Mouse (Mus musculus) MEL (cell line): ENCODE measurements around the gene Rln3. TPM values are rescaled to one million over a fixed set of nuclear protein-coding genes. Genes with fewer than 3 reads are reported as not detected.

Source experiments
- DNase-seq: peaks from one replicate; pipeline ENCODE4 v3.0.0; 2011; ENCODE audit warnings: low read depth, low spot score
- H3K27ac ChIP-seq: 2 replicates; pipeline ENCODE4 v1.5.1; 2012; ENCODE audit warnings: low read depth, mild to moderate bottlenecking, control low read depth, low read length, moderate library complexity; ENCODE audit not compliant: control insufficient read depth
- H3K27me3 ChIP-seq, 2 experiments: fragments of 150-350 bp in 1 of 2; sonication (generic) in 1 of 2; 2 replicates each; pipeline ENCODE4 v1.6.1; 2012; ENCODE audit warnings: low read length in 2 of 2, mild to moderate bottlenecking in 2 of 2, improper control_type of control experiment in 1 of 2, moderate library complexity in 1 of 2; ENCODE audit not compliant: insufficient read depth in 2 of 2, control insufficient read depth in 1 of 2
- H3K36me3 ChIP-seq, 2 experiments: 2 replicates each; pipeline ENCODE4 v1.6.1; 2012 to 2014; ENCODE audit warnings: low read length in 2 of 2, improper control_type of control experiment in 1 of 2, inconsistent platforms in 1 of 2, mild to moderate bottlenecking in 1 of 2; ENCODE audit not compliant: insufficient read depth in 2 of 2, control insufficient read depth in 1 of 2
- H3K4me1 ChIP-seq, 2 experiments: fragments of 150-350 bp in 1 of 2; sonication (generic) in 1 of 2; 2 replicates each; pipeline ENCODE4 v1.6.1; 2012; ENCODE audit warnings: low read length in 2 of 2, improper control_type of control experiment in 1 of 2, mild to moderate bottlenecking in 1 of 2; ENCODE audit not compliant: insufficient read depth in 2 of 2, control insufficient read depth in 1 of 2
- H3K4me3 ChIP-seq, 2 experiments: fragments of 150-350 bp in 1 of 2; sonication (generic) in 1 of 2; 2 replicates each; pipeline ENCODE4 v1.5.1; 2012; ENCODE audit warnings: low read depth in 2 of 2, low read length in 2 of 2, mild to moderate bottlenecking in 2 of 2, moderate library complexity in 2 of 2, control low read depth in 1 of 2, improper control_type of control experiment in 1 of 2; ENCODE audit not compliant: control insufficient read depth in 1 of 2, insufficient read depth in 1 of 2
- H3K79me2 ChIP-seq: 2 replicates; pipeline ENCODE4 v1.6.1; 2012; ENCODE audit warnings: mild to moderate bottlenecking, low read length, moderate library complexity; ENCODE audit not compliant: control insufficient read depth, poor library complexity, insufficient read depth
- H3K9ac ChIP-seq: 2 replicates; pipeline ENCODE4 v1.6.1; 2012; ENCODE audit warnings: low read depth, mild to moderate bottlenecking, control low read depth, low read length, moderate library complexity; ENCODE audit not compliant: control insufficient read depth, poor library complexity, severe bottlenecking
- H3K9me3 ChIP-seq: fragments of 150-350 bp; sonication (generic); replicated peaks from 2 replicates; pipeline ENCODE4 v1.6.1; 2012; ENCODE audit warnings: mild to moderate bottlenecking, low read length, improper control_type of control experiment, moderate library complexity; ENCODE audit not compliant: insufficient read depth
- CTCF ChIP-seq, 3 experiments: IDR thresholded peaks in 2 of 3; conservative IDR thresholded peaks in 1 of 3; 2 replicates each; pipeline ENCODE4 v1.5.1; 2011 to 2012; ENCODE audit warnings: low read length in 3 of 3, low read depth in 2 of 3, mild to moderate bottlenecking in 2 of 3, improper control_type of control experiment in 1 of 3, inconsistent platforms in 1 of 3, mixed read lengths in 1 of 3, moderate library complexity in 1 of 3; ENCODE audit not compliant: control insufficient read depth in 1 of 3, insufficient read depth in 1 of 3, poor library complexity in 1 of 3, severe bottlenecking in 1 of 3
- E2F4 ChIP-seq: IDR thresholded peaks from 2 replicates; pipeline ENCODE4 v1.6.1; 2011; ENCODE audit warnings: low read depth, low read length, improper control_type of control experiment, borderline replicate concordance
- ETS1 ChIP-seq: IDR thresholded peaks from 2 replicates; pipeline ENCODE4 v1.6.1; 2012; ENCODE audit warnings: low read depth, mild to moderate bottlenecking, inconsistent platforms, low read length, improper control_type of control experiment, moderate library complexity
- GABPA ChIP-seq: IDR thresholded peaks from 2 replicates; pipeline ENCODE4 v1.6.1; 2012; ENCODE audit warnings: low read depth, mild to moderate bottlenecking, inconsistent platforms, low read length, improper control_type of control experiment, moderate library complexity
- HCFC1 ChIP-seq: IDR thresholded peaks from 2 replicates; pipeline ENCODE4 v1.6.1; 2012; ENCODE audit warnings: low read depth, mild to moderate bottlenecking, inconsistent platforms, low read length, improper control_type of control experiment, moderate library complexity
- JUND ChIP-seq: IDR thresholded peaks from 2 replicates; pipeline ENCODE4 v1.6.1; 2011; ENCODE audit warnings: low read depth, mild to moderate bottlenecking, improper control_type of control experiment, low read length
- KAT2A ChIP-seq: conservative IDR thresholded peaks from 2 replicates; pipeline ENCODE4 v1.6.1; 2012; ENCODE audit warnings: low read depth, low read length, improper control_type of control experiment, inconsistent platforms
- MAFK ChIP-seq: IDR thresholded peaks from 2 replicates; pipeline ENCODE4 v1.6.1; 2011; ENCODE audit warnings: low read depth, mild to moderate bottlenecking, low read length, improper control_type of control experiment, borderline replicate concordance
- MAX ChIP-seq: IDR thresholded peaks from 2 replicates; pipeline ENCODE4 v1.6.1; 2011; ENCODE audit warnings: low read length, improper control_type of control experiment
- MAZ ChIP-seq: IDR thresholded peaks from 2 replicates; pipeline ENCODE4 v1.6.1; 2012; ENCODE audit warnings: low read depth, mild to moderate bottlenecking, inconsistent platforms, low read length, improper control_type of control experiment
- MXI1 ChIP-seq: IDR thresholded peaks from 2 replicates; pipeline ENCODE4 v1.6.1; 2011; ENCODE audit warnings: mild to moderate bottlenecking, low read depth, low read length, improper control_type of control experiment
- MYC ChIP-seq: IDR thresholded peaks from 2 replicates; pipeline ENCODE4 v1.6.1; 2011; ENCODE audit warnings: low read depth, mild to moderate bottlenecking, low read length, improper control_type of control experiment, moderate library complexity
- NRF1 ChIP-seq: IDR thresholded peaks from 2 replicates; pipeline ENCODE4 v1.6.1; 2014; ENCODE audit warnings: low read depth, mild to moderate bottlenecking, inconsistent platforms, low read length, improper control_type of control experiment, moderate library complexity; ENCODE audit not compliant: poor library complexity, insufficient read depth, severe bottlenecking
- POLR2A ChIP-seq, 2 experiments: IDR thresholded peaks; 2 replicates each; pipeline ENCODE4 v1.6.1; 2011 to 2012; ENCODE audit warnings: low read length in 2 of 2, mild to moderate bottlenecking in 2 of 2, control low read depth in 1 of 2, improper control_type of control experiment in 1 of 2, low read depth in 1 of 2, moderate library complexity in 1 of 2; ENCODE audit not compliant: control insufficient read depth in 1 of 2, insufficient read depth in 1 of 2, poor library complexity in 1 of 2
- POLR2AphosphoS2 ChIP-seq: IDR thresholded peaks from 2 replicates; pipeline ENCODE4 v1.6.1; 2011; ENCODE audit warnings: low read length, improper control_type of control experiment
- RAD21 ChIP-seq: IDR thresholded peaks from 2 replicates; pipeline ENCODE4 v1.6.1; 2011; ENCODE audit warnings: mild to moderate bottlenecking, low read depth, low read length, improper control_type of control experiment
- RCOR1 ChIP-seq: IDR thresholded peaks from 2 replicates; pipeline ENCODE4 v1.6.1; 2012; ENCODE audit warnings: low read depth, mild to moderate bottlenecking, inconsistent platforms, low read length, improper control_type of control experiment
- SMC3 ChIP-seq: IDR thresholded peaks from 2 replicates; pipeline ENCODE4 v1.6.1; 2011; ENCODE audit warnings: low read depth, low read length, improper control_type of control experiment
- TBP ChIP-seq: IDR thresholded peaks from 2 replicates; pipeline ENCODE4 v1.8.0; 2011; ENCODE audit warnings: low read depth, low read length, improper control_type of control experiment
- UBTF ChIP-seq: IDR thresholded peaks from 2 replicates; pipeline ENCODE4 v1.6.1; 2012; ENCODE audit warnings: low read depth, mild to moderate bottlenecking, inconsistent platforms, low read length, improper control_type of control experiment, moderate library complexity, borderline replicate concordance; ENCODE audit not compliant: insufficient read depth
- USF1 ChIP-seq: IDR thresholded peaks from 2 replicates; pipeline ENCODE4 v1.6.1; 2014; ENCODE audit warnings: low read depth, mild to moderate bottlenecking, inconsistent platforms, low read length, improper control_type of control experiment, moderate library complexity
- USF2 ChIP-seq, 2 experiments: IDR thresholded peaks; 2 replicates each; pipeline ENCODE4 v1.6.1; 2011 to 2012; ENCODE audit warnings: improper control_type of control experiment in 2 of 2, low read length in 2 of 2, borderline replicate concordance in 1 of 2, inconsistent platforms in 1 of 2, low read depth in 1 of 2, mild to moderate bottlenecking in 1 of 2; ENCODE audit not compliant: insufficient read depth in 1 of 2
- ZKSCAN1 ChIP-seq: IDR thresholded peaks from 2 replicates; pipeline ENCODE4 v1.6.1; 2012; ENCODE audit warnings: low read depth, mild to moderate bottlenecking, inconsistent platforms, low read length, improper control_type of control experiment, moderate library complexity
- ZMIZ1 ChIP-seq: IDR thresholded peaks from 2 replicates; pipeline ENCODE4 v1.6.1; 2012; ENCODE audit warnings: low read depth, mild to moderate bottlenecking, inconsistent platforms, low read length, improper control_type of control experiment, moderate library complexity
- ZNF384 ChIP-seq: IDR thresholded peaks from 2 replicates; pipeline ENCODE4 v1.6.1; 2012; ENCODE audit warnings: low read depth, mild to moderate bottlenecking, inconsistent platforms, low read length, improper control_type of control experiment
- polyA plus RNA-seq, 2 experiments: library from polyadenylated mRNA; stranded (reverse) in 1 of 2; unstranded in 1 of 2; fragments of >175 nt in 1 of 2; fragments of >200 nt in 1 of 2; gene quantifications; 2 replicates each; pipeline versions ENCODE4 v1.2.1 to v1.2.4; 2012; ENCODE audit warnings: low replicate concordance in 2 of 2, low read depth in 1 of 2; ENCODE audit not compliant: insufficient read length in 2 of 2, insufficient read depth in 1 of 2, missing spikeins in 1 of 2
- total RNA-seq: library from RNA; depleted of rRNA; stranded (reverse); fragments of 300-350 nt; gene quantifications from 2 replicates; pipeline ENCODE4 v1.2.3, GENCODE M21; 2012

The Rln3 gene
- total and polyA plus RNA-seq, 3 experiments = not detected

- Histone ChIP-seq H3K36me3 (peaks cover 0 to 6% of the 10 kb centered on the region in 2 experiments; a peak in 1 of 4 replicates), H3K27ac (no peak overlapping the region), H3K27me3 (no peaks in the 10 kb centered on the region), H3K4me3 (no peak overlapping the region), H3K79me2 (peaks cover 10% of the 10 kb centered on the region), H3K9me3 (no peaks in the 10 kb centered on the region), H3K9ac (no peak overlapping the region), H3K4me1 (peaks cover 0 to 6% of the 10 kb centered on the region in 2 experiments; a peak in 3 of 4 replicates)
- DNase-seq = no peak
- TF ChIP-seq JUND = no peak
- no peak for TF ChIP-seq RCOR1
- no peak for TF ChIP-seq KAT2A
- TF ChIP-seq MAX = no peak
- TF ChIP-seq MAFK = no peak
- no peak for TF ChIP-seq MAZ
- TF ChIP-seq CTCF (IDR thresholded peaks at IDR 0.05 in 2 of 3, conservative IDR thresholded peaks at IDR 0.05 in 1 of 3; ENCODE audit: control insufficient read depth in 1 of 3, insufficient read depth in 1 of 3, low read depth in 2 of 3, low read length in 3 of 3, poor library complexity in 1 of 3, severe bottlenecking in 1 of 3) = no peak
- TF ChIP-seq ZNF384 = no peak
- no peak for TF ChIP-seq UBTF
- TF ChIP-seq E2F4 = no peak
- no peak for TF ChIP-seq POLR2A (IDR thresholded peaks at IDR 0.05; ENCODE audit: control insufficient read depth in 1 of 2, insufficient read depth in 1 of 2, low read depth in 1 of 2, low read length in 2 of 2, poor library complexity in 1 of 2)
- no peak for TF ChIP-seq ETS1
- TF ChIP-seq POLR2AphosphoS2 = no peak
- TF ChIP-seq ZKSCAN1 = no peak
- TF ChIP-seq SMC3 = no peak
- TF ChIP-seq MXI1 = no peak
- TF ChIP-seq ZMIZ1 = no peak
Observed at GRCm38 (mm10) chr8:84071921-84072320, 27.1 kb upstream of the Rln3 start.

- Histone ChIP-seq H3K79me2 (peaks cover 12% of the 10 kb centered on the region), H3K4me3 (no peak overlapping the region), H3K27me3 (no peaks in the 10 kb centered on the region), H3K36me3 (peaks cover 0 to 6% of the 10 kb centered on the region in 2 experiments; a peak in 1 of 4 replicates), H3K9me3 (no peaks in the 10 kb centered on the region), H3K9ac (no peak overlapping the region), H3K4me1 (peaks cover 0 to 6% of the 10 kb centered on the region in 2 experiments; a peak in 3 of 4 replicates), H3K27ac (no peak overlapping the region)
- TF ChIP-seq MYC (no peak), NRF1 (no peak), USF2 (IDR thresholded peaks at IDR 0.05; ENCODE audit: borderline replicate concordance in 1 of 2, insufficient read depth in 1 of 2, low read depth in 1 of 2, low read length in 2 of 2) (no peak), TBP (no peak), MAZ (no peak), SMC3 (no peak), MXI1 (no peak), USF1 (no peak), RAD21 (no peak), GABPA (no peak), HCFC1 (no peak), CTCF (IDR thresholded peaks at IDR 0.05 in 2 of 3, conservative IDR thresholded peaks at IDR 0.05 in 1 of 3; ENCODE audit: control insufficient read depth in 1 of 3, insufficient read depth in 1 of 3, low read depth in 2 of 3, low read length in 3 of 3, poor library complexity in 1 of 3, severe bottlenecking in 1 of 3) (no peak)
- DNase-seq = no peak
Observed at GRCm38 (mm10) chr8:84070667-84071066, 25.9 kb upstream of the Rln3 start.
